Comparison of ENCODE assay signal across 21 mouse cellular contexts in genomic region chr13:15444312-15444711, GRCm38 (mm10). TPM values are rescaled to one million over a fixed set of nuclear protein-coding genes. Genes with fewer than 3 reads are reported as not detected.
DNase-seq lines count a peak whose midpoint lies in the region; ATAC-seq and TF ChIP-seq lines count a peak whose summit lies in the region.
"Had no signal": no experiment of that assay in that cellular context is flagged by ENCODE, and none has a peak within 500 bp of the region (broad histone marks: within the 10 kb centered on the region; RNA-seq: fewer than 3 reads in every experiment).

No protein-coding gene starts in this region.

- no peaks in the 10 kb centered on the region for H3K36me3 ChIP-seq in kidney, embryonic 16.5 days (ENCODE audit: insufficient read depth, low read length)
- no peaks in the 10 kb centered on the region for H3K36me3 ChIP-seq in kidney, adult 2 months (ENCODE audit: control insufficient read depth, insufficient read depth, low read length)
- H3K36me3 ChIP-seq in limb, embryonic 10.5 days = no peaks in the 10 kb centered on the region
- H3K36me3 ChIP-seq: embryonic facial prominence, embryonic 15.5 days; hindbrain, embryonic 15.5 days; midbrain, embryonic 13.5 days had no signal

- in situ Hi-C loops in Patski (cut with MboI; ENCODE audit: low pct_unique_long_range_greater_than_20kb) = no loop called here

- no peaks in the 10 kb centered on the region for H3K9me3 ChIP-seq in kidney, embryonic 16.5 days (ENCODE audit: low read length)
- H3K9me3 ChIP-seq in limb, embryonic 10.5 days (replicated peaks) = no peaks in the 10 kb centered on the region
- H3K9me3 ChIP-seq: embryonic facial prominence, embryonic 15.5 days; hindbrain, embryonic 15.5 days; midbrain, embryonic 13.5 days had no signal

- no peak overlapping the region for H3K4me3 ChIP-seq in kidney, embryonic 16.5 days (ENCODE audit: low read length)
- no peak overlapping the region for H3K4me3 ChIP-seq in kidney, adult 2 months (ENCODE audit: insufficient read depth, low read depth, low read length)
- no peak overlapping the region for H3K4me3 ChIP-seq in limb, embryonic 10.5 days
- H3K4me3 ChIP-seq: embryonic facial prominence, embryonic 15.5 days; hindbrain, embryonic 15.5 days; midbrain, embryonic 13.5 days had no signal

- CTCF ChIA-PET in Patski (lab: Charles Lee) = interaction anchor here (1.2 to 1.9 kb wide), 4 partner anchors 11 to 45 kb away, joined by 3 to 5 read pairs (median 4); no protein-coding TSS in a partner anchor

- 0 out of 2 replicates have a peak, but pooled peaks have one; percentile 46 for ATAC-seq in kidney, embryonic 16.5 days (ENCODE audit: low FRiP score, low TSS enrichment)
- peak; percentile 99 for ATAC-seq in Patski
- ATAC-seq: intestine, embryonic 16.5 days; midbrain, embryonic 13.5 days had no signal

- H3K27me3 ChIP-seq in kidney, embryonic 16.5 days (ENCODE audit: insufficient read depth, low read length) = no peaks in the 10 kb centered on the region
- no peaks in the 10 kb centered on the region; the same call in 1 of the 2 replicates for H3K27me3 ChIP-seq in kidney, adult 2 months (replicated peaks; ENCODE audit: control insufficient read depth, insufficient read depth, low read length)
- H3K27me3 ChIP-seq in Patski = no peaks in the 10 kb centered on the region
- H3K27me3 ChIP-seq in limb, embryonic 10.5 days (ENCODE audit: low read depth, poor library complexity, severe bottlenecking) = no peaks in the 10 kb centered on the region
- H3K27me3 ChIP-seq: embryonic facial prominence, embryonic 15.5 days; hindbrain, embryonic 15.5 days; midbrain, embryonic 13.5 days had no signal

- TF ChIP-seq CTCF in kidney, adult 2 months (conservative IDR thresholded peaks at IDR 0.05; ENCODE audit: insufficient read depth, insufficient read length, low read depth, low read length) = no peak
- TF ChIP-seq CTCF in Patski (IDR thresholded peaks at IDR 0.05) = no peak

- TF ChIP-seq POLR2A in kidney, adult 2 months (IDR thresholded peaks at IDR 0.05; ENCODE audit: low read depth, low read length) = no peak

- H3K4me1 ChIP-seq in kidney, embryonic 16.5 days (ENCODE audit: insufficient read depth, low read length) = no peaks in the 10 kb centered on the region
- no peaks in the 10 kb centered on the region for H3K4me1 ChIP-seq in kidney, adult 2 months (ENCODE audit: control insufficient read depth, insufficient read depth, low read length)
- H3K4me1 ChIP-seq in limb, embryonic 10.5 days = peaks cover 31% of the 10 kb centered on the region
- H3K4me1 ChIP-seq: hindbrain, embryonic 15.5 days; midbrain, embryonic 13.5 days had no signal

- 38% methylated on average over 4 of the region's 4 CpGs for WGBS in kidney, embryonic 16.5 days
- WGBS in kidney, adult 2 months = 42% methylated on average over 4 of the region's 4 CpGs
- 39% methylated on average over 4 of the region's 4 CpGs for WGBS in limb, embryonic 10.5 days

- H3K9ac ChIP-seq in kidney, embryonic 16.5 days (replicated peaks; ENCODE audit: low read length) = no peak overlapping the region
- H3K9ac ChIP-seq: embryonic facial prominence, embryonic 15.5 days; hindbrain, embryonic 15.5 days; midbrain, embryonic 13.5 days had no signal

- no peak overlapping the region for H3K27ac ChIP-seq in kidney, embryonic 16.5 days (ENCODE audit: low read length)
- no peak overlapping the region for H3K27ac ChIP-seq in kidney, adult 2 months (ENCODE audit: insufficient read depth, low read depth, low read length)
- H3K27ac ChIP-seq in limb, embryonic 10.5 days = no peak overlapping the region
- H3K27ac ChIP-seq: embryonic facial prominence, embryonic 15.5 days; hindbrain, embryonic 15.5 days; kidney, postnatal 0 days; midbrain, embryonic 13.5 days had no signal

- H3K4me2 ChIP-seq in kidney, embryonic 16.5 days (replicated peaks; ENCODE audit: low read depth, low read length) = no peak overlapping the region
- H3K4me2 ChIP-seq: embryonic facial prominence, embryonic 15.5 days; hindbrain, embryonic 15.5 days; liver, embryonic 11.5 days; midbrain, embryonic 13.5 days had no signal

- no peak for DNase-seq in kidney, adult 2 months
- DNase-seq in 3T3-L1 (ENCODE audit: low read depth, low spot score) (peak; percentile 75), Patski (ENCODE audit: low read depth, low spot score) (no peak)
- peak; percentile 49 for DNase-seq in limb, embryonic 10.5 days (ENCODE audit: low spot score)
- no peak for DNase-seq in cerebellum, adult 9-10 months
- DNase-seq in cerebellum, postnatal 14 days = no peak
- DNase-seq: adrenal gland, postnatal 36 days; cerebellum, adult 2 months; heart, adult 18-20 months; heart, postnatal 36 days; layer of hippocampus, postnatal 36 days; lung, adult 18-20 months; lung, postnatal 36 days; right cerebral cortex, postnatal 25 days had no signal

- POLR2A ChIA-PET in Patski (lab: Charles Lee) = interaction anchor here (1.9 kb wide), 1 partner anchor 17 kb away, joined by 6 read pairs; no protein-coding TSS in a partner anchor

RNA-seq across cellular contexts. Expression of gene Gli3, which starts 18.7 kb away (rescaled TPM):
- 11.6 and 12.5 TPM in 2 replicates for polyA plus RNA-seq in kidney, embryonic 16.5 days (2015; fragmentation: Nextera tagmentation; extraction: Ambion mirVana)
- 0.58 and 0.99 TPM in 2 replicates for polyA plus RNA-seq in kidney, adult 2 months (2012; rRNA removed)
- polyA plus RNA-seq in Patski (2021) = 14.7 TPM
- 57.9 and 65.0 TPM in 2 replicates for polyA plus RNA-seq in limb, embryonic 10.5 days (2016; fragmentation: Nextera tagmentation; extraction: Ambion mirVana)

Comparison
In these comparisons a context has a peak if more than half of its experiments do, and no peak if none do; other contexts are left out.
1. DNase-seq: peak in 3T3-L1 (single experiment) and limb, embryonic 10.5 days (single experiment); none in kidney, adult 2 months (single experiment), Patski (single experiment), cerebellum, adult 9-10 months (single experiment) and cerebellum, postnatal 14 days (0 of 2).